Mouse (Mus musculus): ENCODE results near the gene Mixl1. TPM values are rescaled to one million over a fixed set of nuclear protein-coding genes. Genes with fewer than 3 reads are reported as not detected.

Gene Mixl1
- 0.18 and 0.21 TPM in 2 replicates for total RNA-seq (2012; rRNA removed)

- Histone ChIP-seq H3K9me3 (ENCODE audit: control insufficient read depth, insufficient read depth, low read depth, low read length) (no peaks in the 10 kb centered on the region), H3K9ac (ENCODE audit: insufficient read depth, low read depth, low read length, poor library complexity, severe bottlenecking) (peak within 1 kb of the TSS; percentile 62), H3K36me3 (ENCODE audit: control insufficient read depth, insufficient read depth, low read length, poor library complexity, severe bottlenecking) (no peaks in the 10 kb centered on the region), H3K4me1 (ENCODE audit: control insufficient read depth in 2 of 2, insufficient read depth in 2 of 2, low read length in 2 of 2, poor library complexity in 1 of 2) (0 out of 4 replicates have a peak, but pooled peaks cover 0 to 2% of the 10 kb centered on the region in 2 experiments), H3K27ac (ENCODE audit: insufficient read depth, low read depth, low read length, poor library complexity, severe bottlenecking) (no peak within 1 kb of the TSS), H3K4me3 (ENCODE audit: insufficient read depth in 1 of 2, low read depth in 1 of 2, low read length in 2 of 2, poor library complexity in 1 of 2, severe bottlenecking in 1 of 2) (peak within 1 kb of the TSS; percentile 59 to 74)
- in situ Hi-C loops (cut with MboI; ENCODE audit: low sequenced_read_pairs in 2 of 2, unreplicated experiment in 2 of 2), result no loop called here
- DNase-seq (ENCODE audit: low read depth, low spot score), result peak; percentile 42
- TF ChIP-seq CHD2 (IDR thresholded peaks at IDR 0.05; ENCODE audit: low read depth, low read length) (no peak), MAFK (IDR thresholded peaks at IDR 0.05; ENCODE audit: insufficient read depth, low read depth, low read length) (no peak), ZNF384 (IDR thresholded peaks at IDR 0.05; ENCODE audit: low read depth, low read length) (no peak), ZC3H11A (IDR thresholded peaks at IDR 0.05; ENCODE audit: borderline replicate concordance, low read depth, low read length) (no peak), HCFC1 (IDR thresholded peaks at IDR 0.05; ENCODE audit: borderline replicate concordance, insufficient read depth, low read length) (no peak)
Observed at GRCm38 (mm10) chr1:180696626-180697352, at the start of gene Mixl1. Gene Mixl1, minus strand, starts transcription at chr1:180697034.

GRCm38 (mm10) chr1:180729231-180729630 is 32.4 kb upstream of the Mixl1 start:
- DNase-seq (ENCODE audit: low read depth, low spot score), result no peak
- Histone ChIP-seq H3K36me3 (ENCODE audit: control insufficient read depth, insufficient read depth, low read length, poor library complexity, severe bottlenecking) (peaks cover under 1% of the 10 kb centered on the region; the same call in 1 of the 2 replicates), H3K4me1 (ENCODE audit: control insufficient read depth in 2 of 2, insufficient read depth in 2 of 2, low read length in 2 of 2, poor library complexity in 1 of 2) (peaks cover 0 to 9% of the 10 kb centered on the region in 2 experiments; a peak in 2 of 4 replicates), H3K4me3 (ENCODE audit: insufficient read depth in 1 of 2, low read depth in 1 of 2, low read length in 2 of 2, poor library complexity in 1 of 2, severe bottlenecking in 1 of 2) (no peak overlapping the region), H3K9me3 (ENCODE audit: control insufficient read depth, insufficient read depth, low read depth, low read length) (no peaks in the 10 kb centered on the region), H3K27ac (ENCODE audit: insufficient read depth, low read depth, low read length, poor library complexity, severe bottlenecking) (no peak overlapping the region), H3K9ac (ENCODE audit: insufficient read depth, low read depth, low read length, poor library complexity, severe bottlenecking) (no peak overlapping the region)
- in situ Hi-C loops (cut with MboI; ENCODE audit: low sequenced_read_pairs in 2 of 2, unreplicated experiment in 2 of 2), result no loop called here
- no peak for TF ChIP-seq HCFC1 (IDR thresholded peaks at IDR 0.05; ENCODE audit: borderline replicate concordance, insufficient read depth, low read length)

DNA sequence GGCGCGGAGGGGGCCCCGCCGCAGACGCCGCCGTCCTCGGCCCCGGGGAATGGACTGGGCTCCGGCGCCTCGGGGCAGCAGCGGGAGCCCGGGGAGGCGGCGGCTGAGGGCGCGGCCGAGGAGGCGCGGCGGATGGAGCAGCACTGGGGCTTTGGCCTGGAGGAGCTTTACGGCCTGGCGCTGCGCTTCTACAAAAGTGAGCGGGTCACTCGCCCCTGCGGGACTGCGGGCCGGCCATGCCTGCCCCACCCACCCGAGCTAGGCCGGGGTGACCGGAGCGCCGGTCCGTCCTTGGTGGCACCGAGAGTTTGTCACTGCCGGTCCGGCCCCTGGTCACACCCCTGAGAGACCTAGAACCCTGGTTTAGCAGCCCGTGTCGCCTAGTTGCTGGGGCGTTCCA is 29.3 kb upstream of the Mixl1 start:
- peaks cover 0 to 9% of the 10 kb centered on the region in 2 experiments; a peak in 2 of 4 replicates for H3K4me1 ChIP-seq (ENCODE audit: control insufficient read depth in 2 of 2, insufficient read depth in 2 of 2, low read length in 2 of 2, poor library complexity in 1 of 2)
- in situ Hi-C loops (cut with MboI; ENCODE audit: low sequenced_read_pairs in 2 of 2, unreplicated experiment in 2 of 2), result no loop called here

DNA sequence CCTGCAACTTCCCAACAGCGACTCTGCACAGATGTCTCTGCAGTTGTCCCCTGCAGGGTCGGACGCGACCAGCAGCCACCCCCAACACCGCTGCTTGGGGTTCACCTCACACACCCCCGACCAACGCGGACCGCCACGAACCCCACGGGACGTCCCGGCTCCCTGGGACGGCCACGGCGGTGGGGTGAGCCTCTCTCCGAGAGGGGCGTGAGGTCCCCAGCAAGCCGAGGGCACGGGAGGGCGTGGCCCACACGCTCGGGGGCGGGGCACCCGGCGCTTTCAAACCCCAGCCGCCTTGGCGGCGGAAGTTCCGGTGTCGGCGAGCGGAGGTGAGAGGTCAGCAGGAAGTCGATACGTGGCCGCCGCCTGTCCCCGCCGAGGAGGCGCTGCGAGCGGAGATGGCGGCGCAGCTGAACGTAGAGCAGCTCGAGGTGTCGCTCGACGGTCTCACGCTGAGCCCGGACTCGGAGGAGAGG is 28.9 kb upstream of the Mixl1 start, which contains the start of gene Acbd3:
TSS of gene Acbd3 (plus strand) at position 340 of the 476 bp plus-strand sequence.
- Histone ChIP-seq H3K36me3 (ENCODE audit: control insufficient read depth, insufficient read depth, low read length, poor library complexity, severe bottlenecking) (no peaks in the 10 kb centered on the region), H3K9ac (ENCODE audit: insufficient read depth, low read depth, low read length, poor library complexity, severe bottlenecking) (peak within 1 kb of the TSS; percentile 84), H3K4me1 (ENCODE audit: control insufficient read depth in 2 of 2, insufficient read depth in 2 of 2, low read length in 2 of 2, poor library complexity in 1 of 2) (peaks cover 0 to 9% of the 10 kb centered on the region in 2 experiments; a peak in 2 of 4 replicates), H3K27ac (ENCODE audit: insufficient read depth, low read depth, low read length, poor library complexity, severe bottlenecking) (0 out of 2 replicates have a peak within 1 kb of the TSS, but pooled peaks have one; percentile 26), H3K4me3 (ENCODE audit: insufficient read depth in 1 of 2, low read depth in 1 of 2, low read length in 2 of 2, poor library complexity in 1 of 2, severe bottlenecking in 1 of 2) (peak within 1 kb of the TSS; percentile 85 to 93), H3K9me3 (ENCODE audit: control insufficient read depth, insufficient read depth, low read depth, low read length) (no peaks in the 10 kb centered on the region)
- TF ChIP-seq ZNF384 (IDR thresholded peaks at IDR 0.05; ENCODE audit: low read depth, low read length) (no peak), HCFC1 (IDR thresholded peaks at IDR 0.05; ENCODE audit: borderline replicate concordance, insufficient read depth, low read length) (no peak), ZC3H11A (IDR thresholded peaks at IDR 0.05; ENCODE audit: borderline replicate concordance, low read depth, low read length) (no peak), MAFK (IDR thresholded peaks at IDR 0.05; ENCODE audit: insufficient read depth, low read depth, low read length) (no peak), CHD2 (IDR thresholded peaks at IDR 0.05; ENCODE audit: low read depth, low read length) (no peak)
- in situ Hi-C loops (cut with MboI; ENCODE audit: low sequenced_read_pairs in 2 of 2, unreplicated experiment in 2 of 2), result no loop called here
- DNase-seq (ENCODE audit: low read depth, low spot score), result peak; percentile 80

More for the DNA sequence above, 29.3 kb upstream of the Mixl1 start:
- Histone ChIP-seq H3K27ac (ENCODE audit: insufficient read depth, low read depth, low read length, poor library complexity, severe bottlenecking) (0 out of 2 replicates have a peak overlapping the region, but pooled peaks have one; percentile 26), H3K36me3 (ENCODE audit: control insufficient read depth, insufficient read depth, low read length, poor library complexity, severe bottlenecking) (no peaks in the 10 kb centered on the region), H3K9ac (ENCODE audit: insufficient read depth, low read depth, low read length, poor library complexity, severe bottlenecking) (peak overlapping the region; percentile 84), H3K4me3 (ENCODE audit: insufficient read depth in 1 of 2, low read depth in 1 of 2, low read length in 2 of 2, poor library complexity in 1 of 2, severe bottlenecking in 1 of 2) (peak overlapping the region; percentile 85 to 93), H3K9me3 (ENCODE audit: control insufficient read depth, insufficient read depth, low read depth, low read length) (no peaks in the 10 kb centered on the region)
- TF ChIP-seq MAFK (IDR thresholded peaks at IDR 0.05; ENCODE audit: insufficient read depth, low read depth, low read length) (no peak), ZC3H11A (IDR thresholded peaks at IDR 0.05; ENCODE audit: borderline replicate concordance, low read depth, low read length) (no peak)
- DNase-seq (ENCODE audit: low read depth, low spot score), result no peak

All from ES-E14 (cell line).